Mouse (Mus musculus): Measurements from ENCODE around the gene Wwox. TPM values are rescaled to one million over a fixed set of nuclear protein-coding genes. Genes with fewer than 3 reads are reported as not detected.

The Wwox gene
- polyA plus RNA-seq, 1 experiment from 2014 or later = 10.4 TPM

- Histone ChIP-seq H3K4me1 (replicated peaks) (peaks cover 30% of the 10 kb centered on the region), H3K27me3 (replicated peaks) (peaks cover 9% of the 10 kb centered on the region; the same call in 1 of the 2 replicates), H3K36me3 (no peaks in the 10 kb centered on the region), H3K4me2 (peak overlapping the region; percentile 19; the same call in 1 of the 2 replicates), H3K4me3 (no peak overlapping the region), H3K9ac (no peak overlapping the region), H3K9me3 (replicated peaks) (no peaks in the 10 kb centered on the region), H3K27ac (ENCODE audit: poor library complexity, severe bottlenecking) (no peak overlapping the region)
- no peak for ATAC-seq (ENCODE audit: insufficient number of reproducible peaks, low FRiP score)
- WGBS = 10% methylated on average over 6 of the region's 6 CpGs
Measured at GRCm38 (mm10) chr8:115151416-115151815, 712.0 kb downstream of the Wwox start.

- 27% methylated on average over 10 of the region's 10 CpGs for WGBS
- Histone ChIP-seq H3K9ac (no peak overlapping the region), H3K36me3 (no peaks in the 10 kb centered on the region), H3K27ac (ENCODE audit: poor library complexity, severe bottlenecking) (no peak overlapping the region), H3K4me1 (replicated peaks) (peaks cover 35% of the 10 kb centered on the region), H3K9me3 (replicated peaks) (no peaks in the 10 kb centered on the region), H3K27me3 (replicated peaks) (peaks cover 3% of the 10 kb centered on the region; the same call in 1 of the 2 replicates), H3K4me3 (no peak overlapping the region), H3K4me2 (peak overlapping the region; percentile 58)
- ATAC-seq (ENCODE audit: insufficient number of reproducible peaks, low FRiP score) = no peak
Measured at GRCm38 (mm10) chr8:115154096-115154495, 714.6 kb downstream of the Wwox start.

- no peaks in the 10 kb centered on the region for H3K36me3 ChIP-seq
- WGBS = 76% methylated on average over 8 of the region's 8 CpGs
- peaks cover 33% of the 10 kb centered on the region for H3K4me1 ChIP-seq (replicated peaks)
- H3K4me3 ChIP-seq = no peak overlapping the region
- H3K27me3 ChIP-seq (replicated peaks) = 0 out of 2 replicates have a peak, but pooled peaks cover 3% of the 10 kb centered on the region
- no peak for ATAC-seq (ENCODE audit: insufficient number of reproducible peaks, low FRiP score)
- no peaks in the 10 kb centered on the region for H3K9me3 ChIP-seq (replicated peaks)
- no peak overlapping the region for H3K27ac ChIP-seq (ENCODE audit: poor library complexity, severe bottlenecking)
- no peak overlapping the region for H3K9ac ChIP-seq
- H3K4me2 ChIP-seq = no peak overlapping the region
Measured at GRCm38 (mm10) chr8:115156142-115156541, 716.7 kb downstream of the Wwox start.

GRCm38 (mm10) chr8:115157977-115158720 lies 718.7 kb downstream of the Wwox start:
- H3K4me3 ChIP-seq = no peak overlapping the region
- 64% methylated on average over 12 of the region's 12 CpGs for WGBS
- H3K4me1 ChIP-seq (replicated peaks) = peaks cover 22% of the 10 kb centered on the region
- 0 out of 2 replicates have a peak, but pooled peaks cover 3% of the 10 kb centered on the region for H3K27me3 ChIP-seq (replicated peaks)
- H3K4me2 ChIP-seq = no peak overlapping the region
- ATAC-seq (ENCODE audit: insufficient number of reproducible peaks, low FRiP score) = no peak
- H3K9ac ChIP-seq = no peak overlapping the region
- no peak overlapping the region for H3K27ac ChIP-seq (ENCODE audit: poor library complexity, severe bottlenecking)
- no peaks in the 10 kb centered on the region for H3K9me3 ChIP-seq (replicated peaks)
- no peaks in the 10 kb centered on the region for H3K36me3 ChIP-seq

- Histone ChIP-seq H3K9me3 (replicated peaks) (no peaks in the 10 kb centered on the region), H3K27me3 (replicated peaks) (peaks cover 6% of the 10 kb centered on the region; the same call in 1 of the 2 replicates), H3K4me2 (peak overlapping the region; percentile 70), H3K36me3 (no peaks in the 10 kb centered on the region), H3K4me1 (replicated peaks) (peaks cover 22% of the 10 kb centered on the region), H3K9ac (peak overlapping the region; percentile 59; the same call in 1 of the 2 replicates), H3K4me3 (peak overlapping the region; percentile 38), H3K27ac (ENCODE audit: poor library complexity, severe bottlenecking) (no peak overlapping the region)
- 15% methylated on average over 8 of the region's 8 CpGs for WGBS
- ATAC-seq (ENCODE audit: insufficient number of reproducible peaks, low FRiP score) = no peak
Measured at GRCm38 (mm10) chr8:115158721-115159111, 719.3 kb downstream of the Wwox start.

GRCm38 (mm10) chr8:115159208-115159607 lies 719.8 kb downstream of the Wwox start:
- peaks cover 7% of the 10 kb centered on the region; the same call in 1 of the 2 replicates for H3K27me3 ChIP-seq (replicated peaks)
- no peaks in the 10 kb centered on the region for H3K9me3 ChIP-seq (replicated peaks)
- WGBS = 9% methylated on average over 18 of the region's 18 CpGs
- no peak overlapping the region for H3K27ac ChIP-seq (ENCODE audit: poor library complexity, severe bottlenecking)
- no peaks in the 10 kb centered on the region for H3K36me3 ChIP-seq
- H3K4me3 ChIP-seq = peak overlapping the region; percentile 38
- H3K4me1 ChIP-seq (replicated peaks) = peaks cover 22% of the 10 kb centered on the region
- peak overlapping the region; percentile 59; the same call in 1 of the 2 replicates for H3K9ac ChIP-seq
- H3K4me2 ChIP-seq = peak overlapping the region; percentile 70
- ATAC-seq (ENCODE audit: insufficient number of reproducible peaks, low FRiP score) = no peak

- no peak overlapping the region for H3K27ac ChIP-seq (ENCODE audit: poor library complexity, severe bottlenecking)
- no peaks in the 10 kb centered on the region for H3K9me3 ChIP-seq (replicated peaks)
- no peaks in the 10 kb centered on the region for H3K36me3 ChIP-seq
- H3K4me2 ChIP-seq = peak overlapping the region; percentile 70
- peaks cover 28% of the 10 kb centered on the region for H3K4me1 ChIP-seq (replicated peaks)
- peak overlapping the region; percentile 49 for H3K9ac ChIP-seq
- 4% methylated on average over 22 of the region's 22 CpGs for WGBS
- H3K4me3 ChIP-seq = peak overlapping the region; percentile 38
- ATAC-seq (ENCODE audit: insufficient number of reproducible peaks, low FRiP score) = peak; percentile 26; the same call in 1 of the 2 replicates
- peaks cover 7% of the 10 kb centered on the region; the same call in 1 of the 2 replicates for H3K27me3 ChIP-seq (replicated peaks)
Measured at GRCm38 (mm10) chr8:115159711-115160374, 720.4 kb downstream of the Wwox start.

GRCm38 (mm10) chr8:115160407-115160806 lies 721.0 kb downstream of the Wwox start:
- peak overlapping the region; percentile 70 for H3K4me2 ChIP-seq
- whole genome bisulfite sequencing = 83% methylated on average over 5 of the region's 5 CpGs
- 0 out of 2 replicates have a peak, but pooled peaks have one; percentile 28 for ATAC-seq (ENCODE audit: insufficient number of reproducible peaks, low FRiP score)
- H3K4me1 ChIP-seq (replicated peaks) = peaks cover 32% of the 10 kb centered on the region
- no peaks in the 10 kb centered on the region for H3K36me3 ChIP-seq
- H3K9me3 ChIP-seq (replicated peaks) = no peaks in the 10 kb centered on the region
- no peak overlapping the region for H3K27ac ChIP-seq (ENCODE audit: poor library complexity, severe bottlenecking)
- peak overlapping the region; percentile 38 for H3K4me3 ChIP-seq
- H3K27me3 ChIP-seq (replicated peaks) = peaks cover 7% of the 10 kb centered on the region; the same call in 1 of the 2 replicates
- H3K9ac ChIP-seq = peak overlapping the region; percentile 49; the same call in 1 of the 2 replicates

GRCm38 (mm10) chr8:115161520-115161919 lies 722.1 kb downstream of the Wwox start:
- Histone ChIP-seq H3K9me3 (replicated peaks) (no peaks in the 10 kb centered on the region), H3K4me3 (no peak overlapping the region), H3K4me2 (no peak overlapping the region), H3K9ac (no peak overlapping the region), H3K27ac (ENCODE audit: poor library complexity, severe bottlenecking) (no peak overlapping the region), H3K4me1 (replicated peaks) (peaks cover 32% of the 10 kb centered on the region), H3K27me3 (replicated peaks) (peaks cover 7% of the 10 kb centered on the region; the same call in 1 of the 2 replicates), H3K36me3 (no peaks in the 10 kb centered on the region)
- no peak for ATAC-seq (ENCODE audit: insufficient number of reproducible peaks, low FRiP score)
- WGBS = 83% methylated on average over 9 of the region's 9 CpGs

GRCm38 (mm10) chr8:115164872-115165271 lies 725.4 kb downstream of the Wwox start:
- Histone ChIP-seq H3K9ac (0 out of 2 replicates have a peak overlapping the region, but pooled peaks have one; percentile 18), H3K9me3 (replicated peaks) (0 out of 2 replicates have a peak, but pooled peaks cover 2% of the 10 kb centered on the region), H3K27ac (ENCODE audit: poor library complexity, severe bottlenecking) (no peak overlapping the region; the same call in 1 of the 2 replicates), H3K27me3 (replicated peaks) (peaks cover 4% of the 10 kb centered on the region; the same call in 1 of the 2 replicates), H3K4me2 (peak overlapping the region; percentile 61), H3K4me3 (peak overlapping the region; percentile 20), H3K4me1 (replicated peaks) (peaks cover 21% of the 10 kb centered on the region), H3K36me3 (no peaks in the 10 kb centered on the region)
- 3% methylated on average over 13 of the region's 13 CpGs for WGBS
- no peak for ATAC-seq (ENCODE audit: insufficient number of reproducible peaks, low FRiP score)

- Histone ChIP-seq H3K36me3 (no peaks in the 10 kb centered on the region), H3K27ac (ENCODE audit: poor library complexity, severe bottlenecking) (no peak overlapping the region), H3K4me2 (no peak overlapping the region), H3K9ac (no peak overlapping the region), H3K4me3 (no peak overlapping the region), H3K27me3 (replicated peaks) (no peaks in the 10 kb centered on the region), H3K9me3 (replicated peaks) (0 out of 2 replicates have a peak, but pooled peaks cover 2% of the 10 kb centered on the region), H3K4me1 (replicated peaks) (no peaks in the 10 kb centered on the region)
- no peak for ATAC-seq (ENCODE audit: insufficient number of reproducible peaks, low FRiP score)
- WGBS = 84% methylated on average over 14 of the region's 14 CpGs
Measured at GRCm38 (mm10) chr8:115173634-115174081, 734.2 kb downstream of the Wwox start.
